Mouse (Mus musculus) central nervous system, embryonic 11.5 days (tissue): ENCODE measurements around the gene Zfp382. TPM values are rescaled to one million over a fixed set of nuclear protein-coding genes. Genes with fewer than 3 reads are reported as not detected.

Source experiments
- polyA plus RNA-seq: library from polyadenylated mRNA; depleted of rRNA; stranded (reverse); fragments of >200 nt; gene quantifications from 2 replicates; pipeline ENCODE4 v1.2.3, GENCODE M21; 2012; rRNA removed

Zfp382 gene
- 6.6 and 7.4 TPM in 2 replicates for polyA plus RNA-seq

DNA sequence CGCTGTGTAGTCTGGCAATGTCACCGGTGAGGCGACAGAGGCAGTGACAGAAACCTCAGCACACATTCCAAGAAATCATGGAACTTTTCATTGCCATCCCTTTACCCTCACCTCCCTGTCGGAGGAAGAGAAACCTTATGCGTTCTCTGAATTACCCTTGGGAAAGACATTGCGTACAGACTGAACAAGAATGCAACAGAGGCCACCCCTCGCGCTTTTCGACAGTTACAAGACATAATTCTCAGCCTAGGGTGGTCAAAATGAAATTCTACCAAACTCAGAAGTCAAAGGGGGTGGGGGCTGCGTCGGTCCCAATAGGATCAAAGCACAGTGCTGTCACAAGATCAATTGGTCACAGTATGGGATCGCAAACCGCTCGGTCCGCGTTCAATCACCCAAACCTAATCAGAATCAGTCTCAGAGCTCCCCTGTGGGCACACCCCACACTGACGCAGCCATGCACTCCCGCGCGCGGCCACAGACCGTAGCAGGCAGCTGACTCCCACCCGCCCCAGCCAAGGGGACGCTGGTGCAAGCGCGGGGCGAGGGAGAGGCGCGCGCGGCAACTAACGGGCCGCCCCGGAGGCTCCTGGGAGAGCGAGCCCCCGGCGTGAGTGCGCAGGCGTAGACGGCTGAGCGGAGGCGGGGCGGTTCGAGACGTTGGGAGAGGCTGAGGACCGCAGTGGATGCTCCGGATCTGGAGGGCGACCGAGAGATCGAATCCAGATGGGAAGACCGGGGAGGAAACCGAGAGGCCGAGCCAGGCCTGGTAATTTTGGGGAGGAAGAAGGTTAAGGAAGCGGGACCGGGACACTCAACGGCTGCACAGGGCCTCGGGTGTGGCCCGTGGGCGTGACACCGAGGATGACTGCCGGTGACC lies at the start of gene Zfp382:
Gene Zfp382 (plus strand): TSS at position 635 of the 880 bp plus-strand sequence.

DNA sequence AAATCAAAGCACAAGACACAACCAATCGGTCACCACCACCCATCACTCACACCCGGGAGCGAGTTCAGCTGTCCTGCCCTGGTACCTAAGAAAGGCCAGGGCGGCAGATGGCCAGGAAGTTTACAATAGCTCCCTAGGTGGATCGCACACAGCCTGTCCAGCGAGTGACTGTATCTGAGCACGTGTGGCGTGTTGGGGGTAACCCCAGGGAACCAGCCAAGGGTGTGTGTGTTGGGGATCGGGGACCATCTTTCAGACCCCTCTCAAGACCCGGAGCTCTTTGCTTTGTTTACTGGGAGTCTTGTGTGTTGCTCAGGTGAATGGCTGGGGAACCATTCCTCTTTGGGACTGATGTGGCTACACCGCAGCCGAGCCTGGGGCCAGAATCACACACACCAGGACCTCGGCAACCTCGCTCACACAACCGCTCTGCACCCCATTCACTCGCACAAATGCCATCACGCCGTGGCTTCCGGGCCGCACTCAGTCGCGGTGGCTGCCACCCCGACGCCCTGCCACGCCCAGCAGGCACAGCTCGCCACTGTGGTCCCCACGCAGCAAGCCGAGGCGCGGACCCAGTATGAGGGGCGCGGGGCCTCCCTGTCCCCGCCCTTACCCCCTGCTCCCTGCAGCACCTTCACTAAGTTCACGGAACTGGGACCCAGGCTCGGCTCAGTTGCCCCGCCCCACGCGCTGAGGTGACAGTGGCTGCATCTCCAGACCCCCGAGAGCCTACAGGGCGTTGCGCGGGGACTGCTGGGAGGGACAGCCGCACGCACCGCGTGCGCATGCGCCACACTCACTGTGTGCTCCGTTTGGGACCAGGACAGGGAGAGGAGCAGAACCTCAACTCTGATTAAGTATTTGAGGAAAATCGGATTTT lies 49.4 kb upstream of the Zfp382 start, which contains the start of gene Zfp82:
Gene Zfp82 (minus strand): TSS at position 755 of the 883 bp plus-strand sequence.

DNA sequence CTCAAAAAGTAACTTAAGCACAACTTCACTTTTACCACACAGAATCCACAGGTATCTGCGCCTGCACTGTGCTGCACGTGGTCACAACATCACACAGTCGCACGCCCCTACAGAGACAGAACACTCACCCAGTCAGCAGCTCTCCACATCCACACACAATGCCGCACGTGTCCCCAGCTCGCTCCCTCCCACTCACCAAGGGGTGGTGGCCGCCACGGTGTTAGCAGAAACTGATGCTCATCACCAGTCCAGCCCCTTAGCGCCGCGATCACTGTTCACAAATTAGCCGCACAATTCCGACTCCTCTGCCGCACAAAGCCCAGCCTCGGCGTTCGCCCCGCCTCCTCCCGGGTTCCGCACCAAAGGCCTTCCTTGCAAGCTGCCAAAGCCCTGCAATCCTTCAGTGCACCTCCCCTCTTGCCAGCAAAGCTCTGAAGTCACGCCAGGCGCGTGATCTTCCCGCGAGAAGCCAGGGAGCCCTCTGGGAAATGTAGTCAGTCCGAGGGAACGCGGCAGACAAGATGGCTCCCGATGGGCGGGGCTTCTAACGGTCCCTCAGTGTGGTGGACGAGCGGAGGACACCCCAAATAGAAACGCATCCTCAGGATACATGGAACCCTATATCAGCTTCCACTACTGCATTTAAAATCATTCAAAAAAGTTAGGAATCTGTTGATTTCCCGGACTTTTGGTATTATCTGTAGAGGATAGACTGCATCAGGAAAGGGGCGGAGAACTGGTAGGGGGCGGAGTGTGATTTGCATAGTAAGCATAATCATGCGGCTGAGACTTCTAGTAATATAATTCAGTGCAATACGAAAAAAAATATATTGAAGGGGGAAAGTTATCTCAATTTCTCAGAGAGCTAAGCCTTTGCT lies 31.4 kb upstream of the Zfp382 start, which contains the start of the genes Gm26920 and Zfp566:
Gene Gm26920 (minus strand): TSS at position 319 of the 878 bp plus-strand sequence.
Gene Zfp566 (minus strand): TSS at position 436 of the 878 bp plus-strand sequence.

DNA sequence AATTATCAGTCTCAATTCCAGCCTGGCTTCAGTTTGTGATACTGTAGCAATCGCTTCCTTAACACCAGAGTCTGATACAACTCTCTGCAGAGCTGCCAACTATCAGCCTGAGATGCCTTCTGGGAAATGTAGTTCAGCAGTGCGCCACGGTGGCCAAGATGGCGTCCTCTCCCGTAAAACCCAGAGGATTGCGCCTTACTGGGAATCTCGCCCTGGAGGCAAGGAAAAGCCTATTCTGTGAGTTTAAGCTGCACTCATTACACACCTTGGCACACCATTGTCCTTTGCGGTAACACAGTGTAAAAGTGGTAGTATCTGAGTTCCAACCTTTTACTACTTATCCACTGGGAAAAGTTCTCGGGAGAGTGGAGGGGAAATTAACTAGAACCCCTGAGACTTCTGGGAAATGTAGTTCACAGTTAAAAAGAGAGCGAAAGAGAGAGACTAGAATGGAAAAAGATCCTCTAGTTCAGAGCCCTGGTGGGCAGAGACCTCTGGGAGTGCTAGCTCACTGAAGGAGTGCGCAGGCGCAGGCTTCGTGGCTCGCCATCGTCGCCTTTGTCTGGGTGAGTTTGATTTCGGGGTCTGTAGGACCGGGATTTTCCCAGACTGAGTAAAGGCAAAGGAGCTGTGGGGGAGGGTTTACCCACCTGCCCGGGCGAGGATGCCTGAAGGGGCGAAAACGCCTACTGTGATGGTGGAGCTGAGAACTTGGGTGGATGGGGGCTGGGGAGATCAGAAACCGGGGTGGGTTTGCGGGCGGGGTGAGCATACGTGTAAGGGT lies 26.9 kb upstream of the Zfp382 start, which contains the start of gene Zfp260:
Gene Zfp260 (plus strand): TSS at position 132 of the 784 bp plus-strand sequence.

DNA sequence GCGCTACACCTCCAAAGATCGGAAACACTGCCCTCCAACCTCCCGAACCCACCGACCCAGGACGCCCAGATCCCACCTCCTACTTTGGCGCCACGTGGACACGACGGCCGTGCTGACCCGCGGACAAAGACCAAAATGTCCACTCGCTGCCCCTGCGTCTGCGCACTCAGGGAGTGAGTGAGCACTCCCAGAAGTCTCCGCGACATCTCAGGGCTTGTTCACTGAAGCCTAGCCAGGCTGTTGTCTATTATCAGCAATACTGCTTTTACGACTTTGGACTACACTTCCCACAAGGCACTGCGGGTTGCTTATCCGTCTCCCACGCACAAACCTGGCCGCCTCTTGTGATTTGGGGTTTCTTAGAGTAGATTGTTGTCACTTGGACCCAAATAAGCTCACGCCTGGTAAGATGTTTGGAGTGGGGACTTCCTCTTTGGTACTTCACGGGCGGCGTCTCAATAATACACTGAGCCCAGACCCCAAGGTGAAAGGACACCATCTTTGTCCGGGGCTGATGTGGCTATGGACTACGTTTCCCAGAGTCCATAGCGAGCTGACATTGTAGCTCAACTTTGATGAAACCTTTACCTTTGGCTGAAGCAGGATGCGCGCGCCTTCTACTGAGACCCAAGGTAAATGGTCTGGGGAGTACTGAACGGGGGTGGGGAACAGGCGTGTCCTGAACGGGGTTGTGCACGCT lies 48.0 kb downstream of the Zfp382 start, which contains the start of gene Zfp146:
Gene Zfp146 (minus strand): TSS at position 168 of the 700 bp plus-strand sequence.

GRCm38 (mm10) chr7:30183879-30184289 lies 62.1 kb downstream of the Zfp382 start, which contains the start of gene Cox7a1:
Gene Cox7a1 (plus strand): TSS chr7:30184144.

Other genes starting within 250 kb of the Zfp382 start
- gene Zfp27, start 215.4 kb upstream of the Zfp382 start, polyA plus RNA-seq: 10.5 and 13.5 TPM in 2 replicates
- 9.7 and 16.0 TPM in 2 replicates for gene Zfp383, start 213.7 kb upstream of the Zfp382 start, polyA plus RNA-seq
- 11.8 and 12.0 TPM in 2 replicates for gene Zfp74, start 167.9 kb upstream of the Zfp382 start, polyA plus RNA-seq
- 14.7 and 24.0 TPM in 2 replicates for gene Zfp568, start 138.0 kb upstream of the Zfp382 start, polyA plus RNA-seq
- gene Zfp14, start 70.6 kb upstream of the Zfp382 start, polyA plus RNA-seq: 7.2 and 7.6 TPM in 2 replicates
- gene Zfp82, start 49.0 kb upstream of the Zfp382 start, polyA plus RNA-seq: 3.7 and 4.0 TPM in 2 replicates
- gene Gm26920, start 31.5 kb upstream of the Zfp382 start, polyA plus RNA-seq: 0.67 and 0.83 TPM in 2 replicates
- 9.4 and 11.1 TPM in 2 replicates for gene Zfp566, start 31.4 kb upstream of the Zfp382 start, polyA plus RNA-seq
- gene Zfp260, start 27.2 kb upstream of the Zfp382 start, polyA plus RNA-seq: 42.7 and 66.9 TPM in 2 replicates
- gene Zfp146, start 47.8 kb downstream of the Zfp382 start, polyA plus RNA-seq: 111 and 119 TPM in 2 replicates
- gene Cox7a1, start 62.2 kb downstream of the Zfp382 start, polyA plus RNA-seq: 2.2 and 4.6 TPM in 2 replicates
- 139 and 209 TPM in 2 replicates for gene Capns1, start 76.9 kb downstream of the Zfp382 start, polyA plus RNA-seq
- 204 and 223 TPM in 2 replicates for gene Polr2i, start 110.0 kb downstream of the Zfp382 start, polyA plus RNA-seq
- gene Tbcb, start 110.3 kb downstream of the Zfp382 start, polyA plus RNA-seq: 133 and 198 TPM in 2 replicates
- gene Ovol3, start 113.8 kb downstream of the Zfp382 start, polyA plus RNA-seq: 0.19 and 0.27 TPM in 2 replicates
- gene Thap8, start 158.2 kb downstream of the Zfp382 start, polyA plus RNA-seq: 0.06 and 0.26 TPM in 2 replicates
- gene Wdr62, start 158.5 kb downstream of the Zfp382 start, polyA plus RNA-seq: 22.8 and 26.3 TPM in 2 replicates
- 115 and 137 TPM in 2 replicates for gene Clip3, start 169.8 kb downstream of the Zfp382 start, polyA plus RNA-seq
- 61.7 and 90.9 TPM in 2 replicates for gene Alkbh6, start 186.8 kb downstream of the Zfp382 start, polyA plus RNA-seq
- gene Syne4, start 192.9 kb downstream of the Zfp382 start, polyA plus RNA-seq: 42.4 and 63.7 TPM in 2 replicates
- 0.65 and 0.78 TPM in 2 replicates for gene E130208F15Rik, start 199.8 kb downstream of the Zfp382 start, polyA plus RNA-seq
- 19.6 and 19.7 TPM in 2 replicates for gene Sdhaf1, start 202.0 kb downstream of the Zfp382 start, polyA plus RNA-seq
- gene Lrfn3, start 240.8 kb downstream of the Zfp382 start, polyA plus RNA-seq: 7.0 and 10.9 TPM in 2 replicates